Mouse (Mus musculus) thymus, adult 2 months (tissue): ENCODE measurements at regions not wholly inside any gene's neighbourhood (a gene's known extent, or its start where the extent isn't known, plus 50 kb on each side); places are given as distances from the start of the nearest gene placed in this dataset.

Source experiments
- CTCF ChIP-seq: fragments of 200-500 bp; IDR thresholded peaks from 2 replicates; pipeline ENCODE4 v1.5.1; 2012; ENCODE audit warnings: mild to moderate bottlenecking, control low read depth, low read length, moderate library complexity, borderline replicate concordance; ENCODE audit not compliant: control insufficient read depth, poor library complexity, insufficient read depth; ENCODE audit errors: extremely low read depth
- POLR2A ChIP-seq: fragments of 200-500 bp; IDR thresholded peaks from 2 replicates; pipeline ENCODE4 v1.6.1; 2012; ENCODE audit warnings: mild to moderate bottlenecking, low read length, control low read depth, moderate library complexity; ENCODE audit not compliant: control insufficient read depth, poor library complexity, insufficient read depth; ENCODE audit errors: extremely low read depth

DNA sequence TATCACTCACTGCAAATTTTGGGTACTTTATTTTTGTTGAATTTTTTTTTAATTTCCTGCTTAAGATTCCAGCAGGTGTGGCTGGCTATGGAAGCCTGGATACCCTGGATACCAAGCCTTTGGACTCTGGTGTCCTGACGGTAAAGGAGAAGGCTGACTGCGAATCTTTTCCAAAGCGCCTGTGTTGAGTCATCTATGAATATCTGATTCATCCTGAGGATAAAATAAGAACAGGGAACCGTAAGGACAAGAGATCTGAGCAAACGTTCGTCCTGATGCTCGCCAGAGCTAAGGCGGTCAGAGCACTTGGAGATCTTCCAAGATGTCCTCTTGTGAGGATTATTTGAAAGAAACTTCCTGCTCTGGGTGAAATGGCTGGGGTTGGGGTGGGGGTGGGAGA is 173.2 kb upstream of the Tox3 start:
- TF ChIP-seq CTCF (no peak), POLR2A (no peak)
